Mouse (Mus musculus) liver, adult (tissue): ENCODE measurements around the gene St3gal5.

Experiments
- GATA4 ChIP-seq: IDR thresholded peaks from 2 replicates; pipeline ENCODE4 v1.6.1; 2014; ENCODE audit warnings: mild to moderate bottlenecking, low read length; ENCODE audit not compliant: insufficient replicate concordance

The St3gal5 gene

DNA sequence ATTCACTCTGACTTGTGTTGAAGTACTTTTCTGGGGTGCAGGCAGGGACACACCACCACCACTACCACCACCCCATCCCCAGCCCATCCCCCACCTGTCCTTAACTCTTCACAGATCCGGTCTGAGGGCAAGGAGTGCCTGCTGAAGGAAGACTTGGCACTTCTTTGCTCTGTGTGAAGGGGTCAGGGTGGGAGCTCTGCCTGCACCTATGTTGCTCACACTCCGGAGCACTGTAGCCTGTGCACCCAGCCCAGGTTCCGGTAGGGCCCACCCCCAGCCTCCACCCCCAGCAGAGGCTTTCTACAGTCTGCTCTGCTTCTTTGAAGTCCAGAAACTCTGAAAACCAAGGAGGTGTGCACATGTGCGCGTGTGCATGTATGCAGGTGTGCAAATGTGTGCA, 93.2 kb downstream of the St3gal5 start:
- TF ChIP-seq GATA4 = no peak

DNA sequence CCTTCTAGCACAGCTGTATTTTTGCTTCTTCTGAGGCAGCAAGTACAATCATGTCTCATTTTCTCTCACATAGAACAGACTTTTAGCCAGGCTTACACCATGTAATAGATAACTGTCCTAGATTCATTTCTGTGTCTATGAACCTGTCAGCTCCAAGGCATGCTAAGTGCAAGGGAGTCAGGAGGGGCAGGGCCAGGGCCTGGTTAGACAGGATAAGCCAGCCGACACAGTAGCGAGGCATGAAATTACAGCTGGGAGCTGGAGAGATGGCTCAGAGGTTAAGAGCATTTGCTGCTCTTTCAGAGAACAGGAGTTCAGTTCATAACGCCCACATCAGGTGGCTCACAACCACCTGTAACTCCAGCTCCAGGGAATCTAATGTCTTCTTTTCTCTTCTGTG, 99.3 kb downstream of the St3gal5 start:
- TF ChIP-seq GATA4 = no peak

DNA sequence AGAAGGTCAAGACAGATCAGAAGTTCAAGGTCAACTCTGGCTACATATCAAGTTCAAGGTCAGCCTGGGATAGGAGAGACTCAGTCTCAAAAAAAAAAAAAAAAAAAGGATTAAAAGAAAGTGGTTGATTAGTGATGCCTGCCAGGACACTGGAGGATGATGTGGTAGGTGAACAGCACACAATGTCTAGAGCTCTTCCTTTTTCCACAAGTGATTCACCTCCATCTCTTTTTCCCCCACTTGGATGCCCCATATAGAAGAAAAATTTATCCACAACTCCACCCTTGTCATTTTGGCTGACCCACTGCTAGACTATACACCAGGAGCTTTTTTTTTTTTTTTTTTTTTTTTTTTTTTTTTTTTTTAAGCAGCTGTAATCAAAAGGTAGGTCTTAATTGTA, 100.1 kb downstream of the St3gal5 start:
- TF ChIP-seq GATA4 = no peak

DNA sequence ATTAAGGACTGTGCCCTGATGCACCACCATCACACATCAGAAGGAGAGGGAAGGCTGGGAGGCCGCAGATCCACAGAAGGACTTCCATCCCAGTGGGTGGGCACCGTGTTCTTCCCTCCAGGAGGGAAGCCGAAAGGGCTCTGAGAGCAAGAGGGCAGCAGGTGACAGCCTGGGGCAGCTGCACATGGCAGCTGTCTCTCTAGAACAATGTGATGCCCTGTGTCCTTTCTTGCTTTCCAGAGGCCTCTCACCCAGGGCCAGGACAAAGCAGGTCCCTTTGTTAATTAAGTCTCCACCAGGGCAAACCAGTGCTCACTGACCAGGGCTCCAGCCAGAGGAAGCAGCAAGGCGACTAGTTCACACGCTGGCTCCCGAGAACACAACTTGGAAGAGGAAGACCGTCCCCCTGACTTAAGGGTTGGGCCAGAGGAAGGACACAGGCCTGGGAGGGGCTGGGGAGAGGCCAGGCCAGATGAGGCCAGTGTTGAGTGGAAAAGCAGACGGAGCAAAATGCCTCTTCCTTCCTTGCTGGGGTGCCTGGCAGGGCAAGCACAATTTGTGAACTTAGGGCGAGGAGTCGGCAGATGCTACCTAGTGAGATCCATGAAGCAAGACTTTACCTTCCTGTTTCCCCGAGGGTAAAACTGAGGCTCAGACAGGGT, 103.3 kb downstream of the St3gal5 start:
- TF ChIP-seq GATA4 = peak; percentile 59; the same call in 1 of the 2 replicates

DNA sequence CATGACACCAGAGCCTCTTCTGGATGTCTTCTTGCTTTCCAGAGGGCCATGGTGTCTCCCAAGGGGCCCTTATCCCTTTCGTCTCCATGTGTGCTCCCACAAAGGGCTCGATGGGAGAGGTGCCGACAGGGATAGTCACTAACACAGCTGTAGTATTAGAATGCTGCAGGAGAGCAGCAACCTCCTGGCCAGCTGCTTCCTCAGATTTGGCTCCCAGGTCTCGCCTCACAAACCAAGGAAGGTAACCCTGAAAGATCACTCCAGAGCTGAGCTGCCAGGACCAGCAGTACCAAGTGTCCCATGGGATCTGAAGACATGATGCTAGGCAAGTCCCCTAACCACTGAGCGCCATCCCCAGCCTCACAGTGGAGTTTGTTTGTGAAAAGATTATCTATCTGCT, 105.3 kb downstream of the St3gal5 start:
- no peak for TF ChIP-seq GATA4

DNA sequence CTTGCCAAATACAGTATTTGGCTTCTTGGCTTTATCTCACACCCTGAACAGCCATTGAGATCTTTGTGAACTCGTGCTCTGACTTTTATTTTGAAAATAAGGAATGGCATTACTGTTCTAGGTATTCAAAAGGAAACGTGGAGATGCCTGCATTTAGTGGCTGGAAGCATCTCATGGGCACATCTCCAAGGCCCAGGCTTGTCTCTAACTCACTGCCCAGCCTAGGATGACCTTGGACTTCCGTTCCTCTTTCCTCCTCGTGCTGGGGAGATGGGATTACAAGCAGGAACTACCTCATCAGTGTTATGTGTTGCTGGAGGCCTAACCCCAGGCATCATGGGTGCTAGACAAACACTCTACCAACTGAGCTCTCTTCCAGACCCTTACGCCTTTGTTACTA, 105.9 kb downstream of the St3gal5 start:
- TF ChIP-seq GATA4 = peak; percentile 35; the same call in 1 of the 2 replicates
